In genomic region chr19:5809712-5810089, GRCm38 (mm10) we compare ENCODE assay signal across 9 mouse cellular contexts. TPM values are rescaled to one million over a fixed set of nuclear protein-coding genes. Genes with fewer than 3 reads are reported as not detected.
DNase-seq lines count a peak whose midpoint lies in the region; ATAC-seq and TF ChIP-seq lines count a peak whose summit lies in the region.
"Had no signal": no experiment of that assay in that cellular context is flagged by ENCODE, and none has a peak within 500 bp of the region (broad histone marks: within the 10 kb centered on the region; RNA-seq: fewer than 3 reads in every experiment).

No protein-coding gene starts in this region.

- H3K36me3 ChIP-seq in kidney, embryonic 15.5 days = no peaks in the 10 kb centered on the region
- H3K36me3 ChIP-seq in hindbrain, embryonic 16.5 days (ENCODE audit: control insufficient read depth, insufficient read depth, low read length) = no peaks in the 10 kb centered on the region
- H3K36me3 ChIP-seq in myocyte (ENCODE audit: control insufficient read depth, insufficient read depth) = no peaks in the 10 kb centered on the region

- no peak for DNase-seq in kidney, adult 8-10 months
- DNase-seq in embryo, embryonic 10.5 days (ENCODE audit: low spot score) = peak; percentile 39
- no peak for DNase-seq in frontal cortex, postnatal 36 days (ENCODE audit: low spot score in 2 of 2)
- no peak for DNase-seq in layer of hippocampus, adult 9-11 months
- DNase-seq in urinary bladder, postnatal 25 days (ENCODE audit: low spot score) = no peak

- no peaks in the 10 kb centered on the region for H3K27me3 ChIP-seq in kidney, embryonic 15.5 days
- no peaks in the 10 kb centered on the region for H3K27me3 ChIP-seq in hindbrain, embryonic 16.5 days (replicated peaks; ENCODE audit: control insufficient read depth, insufficient read depth, low read length)
- H3K27me3 ChIP-seq in myocyte (ENCODE audit: control insufficient read depth, insufficient read depth, insufficient read length) = no peaks in the 10 kb centered on the region
- H3K27me3 ChIP-seq: Patski had no signal

- H3ac ChIP-seq in myocyte (ENCODE audit: control insufficient read depth, insufficient read length) = no peak overlapping the region

- 51% methylated on average over 7 of the region's 7 CpGs for WGBS in kidney, embryonic 15.5 days
- 61% methylated on average over 7 of the region's 7 CpGs for WGBS in hindbrain, embryonic 16.5 days

- no peaks in the 10 kb centered on the region for H3K9me3 ChIP-seq in kidney, embryonic 15.5 days (replicated peaks)
- H3K9me3 ChIP-seq in hindbrain, embryonic 16.5 days (ENCODE audit: control insufficient read depth, low read length) = no peaks in the 10 kb centered on the region

- 0 out of 2 replicates have a peak overlapping the region, but pooled peaks have one; percentile 33 for H3K9ac ChIP-seq in kidney, embryonic 15.5 days
- no peak overlapping the region for H3K9ac ChIP-seq in hindbrain, embryonic 16.5 days (ENCODE audit: low read depth, low read length)

- peaks cover 78% of the 10 kb centered on the region for H3K4me1 ChIP-seq in kidney, embryonic 15.5 days
- H3K4me1 ChIP-seq in hindbrain, embryonic 16.5 days (ENCODE audit: control insufficient read depth, insufficient read depth, low read depth, low read length) = peaks cover 48% of the 10 kb centered on the region

- peaks cover 16% of the 10 kb centered on the region for H3K79me2 ChIP-seq in myocyte (ENCODE audit: control insufficient read depth, insufficient read depth)

- peak overlapping the region; percentile 25 for H3K4me2 ChIP-seq in kidney, embryonic 15.5 days
- no peak overlapping the region for H3K4me2 ChIP-seq in hindbrain, embryonic 16.5 days (ENCODE audit: low read length)
- peak overlapping the region; percentile 99 for H3K4me2 ChIP-seq in myocyte (ENCODE audit: low read depth)

- peak overlapping the region; percentile 91 for H3K27ac ChIP-seq in kidney, embryonic 15.5 days
- peak overlapping the region; percentile 95; the same call in 1 of the 2 replicates for H3K27ac ChIP-seq in hindbrain, embryonic 16.5 days (ENCODE audit: low read depth, low read length)

- no peak overlapping the region for H3K4me3 ChIP-seq in kidney, embryonic 15.5 days (replicated peaks)
- H3K4me3 ChIP-seq in hindbrain, embryonic 16.5 days (ENCODE audit: low read length) = no peak overlapping the region
- peak overlapping the region; percentile 16 for H3K4me3 ChIP-seq in myocyte

- ATAC-seq in kidney, embryonic 15.5 days (replicated peaks; ENCODE audit: low FRiP score) = no peak; the same call in 1 of the 2 replicates
- no peak for ATAC-seq in hindbrain, embryonic 16.5 days

- peak; percentile 70 for TF ChIP-seq POLR2A in myocyte (IDR thresholded peaks at IDR 0.05; ENCODE audit: insufficient read length, low read depth)

TF ChIP-seq in myocyte, 11 proteins besides CTCF, POLR2A, EP300 and RAD21:
- TF ChIP-seq MYOG (IDR thresholded peaks at IDR 0.05; ENCODE audit: control insufficient read depth in 1 of 3, insufficient read depth in 1 of 3, insufficient read length in 2 of 3, low read depth in 2 of 3) = no peak
- peak; percentile 77 for TF ChIP-seq POLR2AphosphoS2 (IDR thresholded peaks at IDR 0.05; ENCODE audit: insufficient read length, low read depth)
- TF ChIP-seq USF1 (IDR thresholded peaks at IDR 0.05; ENCODE audit: low read depth) = peak; percentile 39
- no peak for TF ChIP-seq CEBPB (IDR thresholded peaks at IDR 0.05; ENCODE audit: insufficient read depth, poor library complexity, severe bottlenecking)
- TF ChIP-seq MYOD1 (IDR thresholded peaks at IDR 0.05; ENCODE audit: control insufficient read depth in 1 of 3, insufficient read length in 2 of 3, low read depth in 2 of 3) = no peak
- no peak for TF ChIP-seq TCF12 (IDR thresholded peaks at IDR 0.05; ENCODE audit: insufficient read depth, poor library complexity, severe bottlenecking)
- no peak for TF ChIP-seq REST (IDR thresholded peaks at IDR 0.05; ENCODE audit: insufficient read depth, insufficient read length)
- no peak for TF ChIP-seq E2F4 (IDR thresholded peaks at IDR 0.05; ENCODE audit: insufficient read depth)
- TF ChIP-seq MAX (IDR thresholded peaks at IDR 0.05; ENCODE audit: low read depth) = no peak
- no peak for TF ChIP-seq SRF (IDR thresholded peaks at IDR 0.05; ENCODE audit: control insufficient read depth, insufficient read length, low read depth)
- TF ChIP-seq TCF3 (IDR thresholded peaks at IDR 0.05; ENCODE audit: insufficient read length, low read depth) = no peak

RNA-seq across cellular contexts. Expression of gene Scyl1, which starts 38.5 kb away (rescaled TPM):
- polyA plus RNA-seq in kidney, embryonic 15.5 days (2015; fragmentation: Nextera tagmentation; extraction: Ambion mirVana) = 69.6 and 76.0 TPM in 2 replicates
- polyA plus RNA-seq in hindbrain, embryonic 16.5 days (2015; fragmentation: Nextera tagmentation; extraction: Ambion mirVana) = 83.2 and 93.9 TPM in 2 replicates
- polyA plus RNA-seq in myocyte (2012; fragmentation: generic; extraction: Trizol) = 73.5 TPM
